Mouse (Mus musculus): ENCODE measurements around the gene Lgals3. TPM values are rescaled to one million over a fixed set of nuclear protein-coding genes. Genes with fewer than 3 reads are reported as not detected.
A peak's percentile ranks its signal among the peaks of the same experiment; 100 is the strongest.
"Not testable (repeated sequence)": the region's sequence is repeated elsewhere in the genome, so short reads cannot be mapped to it uniquely, and the experiment has no call there.

Gene Lgals3
- polyA plus RNA-seq (2016; fragmentation: Nextera tagmentation; extraction: Ambion mirVana) = 2.5 and 3.7 TPM in 2 replicates

DNA sequence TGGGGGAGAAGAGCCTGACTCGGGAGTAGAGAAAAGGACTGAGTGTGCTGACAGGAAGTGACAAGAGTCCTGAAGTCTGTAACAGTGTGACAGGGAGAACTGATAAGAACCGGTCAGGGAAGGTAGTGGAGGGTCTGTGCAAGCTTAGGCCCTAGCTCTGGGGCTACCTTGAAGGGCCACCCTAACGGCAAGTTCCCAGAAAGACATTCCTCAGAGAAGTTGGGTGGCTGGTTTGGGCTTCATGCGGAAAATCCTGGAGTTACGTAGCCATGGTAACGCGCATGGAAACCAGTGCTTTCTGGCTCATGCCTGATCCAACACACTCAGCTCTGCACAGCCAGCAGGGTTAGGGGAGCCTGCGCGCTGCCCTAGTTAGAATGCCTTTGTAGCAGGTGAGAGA, at the start of gene Lgals3:
Lgals3 (plus strand) TSS at position 291 of the 400 bp plus-strand sequence.
- Histone ChIP-seq H3K36me3 (no peaks in the 10 kb centered on the region), H3K9me3 (no peaks in the 10 kb centered on the region), H3K4me3 (no peak within 1 kb of the TSS), H3K27me3 (no peaks in the 10 kb centered on the region), H3K9ac (no peak within 1 kb of the TSS), H3K4me1 (0 out of 2 replicates have a peak, but pooled peaks cover 11% of the 10 kb centered on the region), H3K4me2 (replicated peaks) (0 out of 2 replicates have a peak within 1 kb of the TSS, but pooled peaks have one; percentile 2), H3K27ac (no peak within 1 kb of the TSS)
- 46% methylated on average over 9 of the region's 9 CpGs for WGBS
- ATAC-seq (ENCODE audit: insufficient number of reproducible peaks, insufficient read depth, low FRiP score, low TSS enrichment) = peak; percentile 80

DNA sequence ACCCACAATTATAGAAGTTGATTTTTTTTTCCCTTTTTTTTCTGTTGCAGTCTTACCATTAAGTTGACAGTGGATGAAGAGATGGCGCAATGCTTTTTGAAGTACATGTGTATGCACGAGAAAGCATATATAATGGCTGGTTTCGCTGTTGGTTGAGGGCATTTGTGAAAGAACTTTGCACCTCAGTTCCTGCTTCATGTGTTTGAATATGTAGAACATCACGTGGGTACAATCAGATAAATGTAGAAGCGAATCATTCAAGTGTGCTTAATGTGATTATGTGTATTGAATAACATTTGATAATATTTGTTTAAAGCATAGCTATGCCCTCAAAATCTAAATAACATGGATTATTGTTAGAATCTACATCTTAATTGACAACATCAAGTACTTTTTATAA, 48.2 kb upstream of the Lgals3 start:
- Histone ChIP-seq H3K9ac (no peak overlapping the region), H3K4me1 (no peaks in the 10 kb centered on the region), H3K4me3 (no peak overlapping the region), H3K27me3 (no peaks in the 10 kb centered on the region), H3K27ac (no peak overlapping the region), H3K4me2 (replicated peaks) (no peak overlapping the region), H3K9me3 (no peaks in the 10 kb centered on the region), H3K36me3 (peaks cover 45% of the 10 kb centered on the region)
- whole genome bisulfite sequencing = 91% methylated on average over 5 of the region's 5 CpGs
- ATAC-seq (ENCODE audit: insufficient number of reproducible peaks, insufficient read depth, low FRiP score, low TSS enrichment) = no peak

DNA sequence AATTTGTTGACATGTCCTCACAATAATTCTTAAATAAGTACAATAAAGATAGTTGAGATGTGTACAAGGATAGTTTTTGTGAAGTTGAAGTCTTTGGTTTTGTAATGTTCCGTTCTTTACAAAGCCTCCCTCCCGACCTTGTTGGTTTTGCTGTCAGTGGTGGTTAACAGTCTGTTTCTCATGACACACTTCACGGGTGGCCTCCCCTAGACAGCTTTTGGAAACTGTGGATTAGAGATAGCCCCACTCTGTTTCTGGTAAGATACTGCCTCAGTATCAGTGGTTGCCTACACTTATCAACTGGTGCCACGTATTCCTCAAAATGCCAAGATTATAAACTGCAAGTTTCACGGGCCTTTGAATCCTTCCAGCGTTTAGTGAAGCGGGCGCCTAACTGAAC, 46.0 kb upstream of the Lgals3 start:
- H3K27me3 ChIP-seq; H3K4me1 ChIP-seq; ATAC-seq (ENCODE audit: insufficient number of reproducible peaks, insufficient read depth, low FRiP score, low TSS enrichment); H3K9ac ChIP-seq; H3K4me3 ChIP-seq; H3K27ac ChIP-seq; H3K9me3 ChIP-seq; H3K4me2 ChIP-seq (replicated peaks): not testable (repeated sequence)
- H3K36me3 ChIP-seq = peaks cover 37% of the 10 kb centered on the region
- WGBS = 90% methylated on average over 7 of the region's 8 CpGs

DNA sequence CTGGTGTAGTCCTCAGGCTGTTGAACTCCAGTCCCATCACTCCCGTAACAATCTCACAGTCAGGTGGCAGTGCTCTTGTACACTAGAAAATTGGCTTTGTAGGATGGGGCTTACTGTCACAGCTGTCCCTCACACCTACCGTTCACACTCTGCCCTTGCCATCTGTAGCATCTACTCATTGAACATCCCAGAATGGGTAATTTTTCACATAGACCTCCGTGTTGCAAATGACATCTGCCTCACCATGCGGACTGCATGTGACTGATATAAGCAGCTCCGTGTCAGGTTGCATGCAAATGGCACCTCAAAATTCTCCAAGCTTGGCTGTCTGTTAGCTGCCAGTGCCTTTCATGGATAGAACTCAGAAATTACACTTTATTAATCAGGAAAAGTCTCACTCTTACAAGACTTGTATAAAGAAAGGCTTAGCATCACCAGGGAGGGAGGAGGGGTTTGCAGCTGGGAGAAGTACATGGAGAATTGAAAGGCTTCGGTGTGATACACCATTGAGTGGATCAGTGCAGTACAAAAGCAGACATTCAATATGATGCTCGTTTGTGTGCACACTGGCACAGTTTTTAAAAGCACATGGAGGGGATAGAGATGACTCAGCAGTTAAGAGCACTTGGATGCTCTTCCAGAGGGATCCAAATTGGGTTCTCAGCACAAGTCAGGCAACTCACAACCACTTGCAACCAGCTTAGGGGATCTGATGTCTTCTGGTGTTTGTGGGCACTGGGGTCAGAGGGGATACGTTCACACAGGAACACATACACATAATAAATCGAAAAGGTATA, 41.4 kb upstream of the Lgals3 start:
- Histone ChIP-seq H3K4me2 (replicated peaks) (no peak overlapping the region), H3K9ac (no peak overlapping the region), H3K4me3 (no peak overlapping the region), H3K36me3 (peaks cover 16% of the 10 kb centered on the region), H3K27ac (no peak overlapping the region), H3K27me3 (no peaks in the 10 kb centered on the region), H3K9me3 (no peaks in the 10 kb centered on the region), H3K4me1 (no peaks in the 10 kb centered on the region)
- no peak for ATAC-seq (ENCODE audit: insufficient number of reproducible peaks, insufficient read depth, low FRiP score, low TSS enrichment)
- 87% methylated on average over 9 of the region's 9 CpGs for WGBS

DNA sequence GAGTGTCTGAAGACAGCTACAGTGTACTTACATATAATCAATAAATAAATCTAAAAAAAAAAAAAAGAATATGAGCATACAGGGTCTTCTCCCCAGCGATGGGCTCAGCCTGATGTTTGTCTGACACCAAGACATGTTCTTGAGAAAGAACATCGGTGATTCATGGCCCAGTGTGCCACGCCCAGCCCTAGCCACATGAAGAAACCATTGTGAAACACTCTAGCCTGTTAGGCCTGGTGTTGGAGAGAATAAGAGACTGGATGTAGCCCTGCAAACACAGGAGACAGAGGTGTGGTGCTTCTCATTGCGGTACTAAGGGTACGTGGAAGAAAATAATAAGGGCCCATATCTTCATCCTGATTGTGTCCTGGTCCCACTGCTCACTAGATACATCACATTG, 40.2 kb upstream of the Lgals3 start:
- H3K36me3 ChIP-seq = peaks cover 14% of the 10 kb centered on the region
- peaks cover 7% of the 10 kb centered on the region; the same call in 1 of the 2 replicates for H3K4me1 ChIP-seq
- WGBS = 93% methylated on average over 5 of the region's 5 CpGs

DNA sequence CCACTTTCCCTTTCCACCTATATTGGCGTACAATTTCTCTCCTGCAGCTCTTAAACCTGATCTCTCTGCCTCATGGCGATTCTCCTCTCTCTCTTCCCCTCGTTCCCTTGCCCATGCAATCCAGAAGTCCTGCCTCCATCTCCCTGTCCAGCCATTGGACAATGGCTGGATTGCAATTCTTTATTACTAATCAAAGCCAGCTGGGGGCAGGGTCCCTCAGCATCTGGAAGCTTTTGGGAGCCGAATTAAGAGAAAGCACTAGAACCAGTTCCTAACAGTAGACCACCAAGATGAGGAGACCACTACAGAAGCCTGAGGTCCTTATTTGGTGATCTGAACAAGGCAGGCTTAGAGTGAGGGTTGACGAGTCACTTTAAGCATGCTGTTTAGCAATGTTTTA, 35.6 kb upstream of the Lgals3 start:
- WGBS = 40% methylated on average over 5 of the region's 5 CpGs
- Histone ChIP-seq H3K4me2 (replicated peaks) (no peak overlapping the region), H3K27ac (no peak overlapping the region), H3K4me3 (no peak overlapping the region), H3K9ac (no peak overlapping the region), H3K36me3 (no peaks in the 10 kb centered on the region), H3K9me3 (no peaks in the 10 kb centered on the region), H3K4me1 (peaks cover 8% of the 10 kb centered on the region; the same call in 1 of the 2 replicates), H3K27me3 (no peaks in the 10 kb centered on the region)
- ATAC-seq (ENCODE audit: insufficient number of reproducible peaks, insufficient read depth, low FRiP score, low TSS enrichment) = no peak

More for the DNA sequence above, 40.2 kb upstream of the Lgals3 start:
- no peaks in the 10 kb centered on the region for H3K9me3 ChIP-seq
- no peak overlapping the region for H3K4me2 ChIP-seq (replicated peaks)
- H3K27me3 ChIP-seq = no peaks in the 10 kb centered on the region
- no peak overlapping the region for H3K27ac ChIP-seq
- H3K4me3 ChIP-seq = no peak overlapping the region
- H3K9ac ChIP-seq = no peak overlapping the region
- no peak for ATAC-seq (ENCODE audit: insufficient number of reproducible peaks, insufficient read depth, low FRiP score, low TSS enrichment)

DNA sequence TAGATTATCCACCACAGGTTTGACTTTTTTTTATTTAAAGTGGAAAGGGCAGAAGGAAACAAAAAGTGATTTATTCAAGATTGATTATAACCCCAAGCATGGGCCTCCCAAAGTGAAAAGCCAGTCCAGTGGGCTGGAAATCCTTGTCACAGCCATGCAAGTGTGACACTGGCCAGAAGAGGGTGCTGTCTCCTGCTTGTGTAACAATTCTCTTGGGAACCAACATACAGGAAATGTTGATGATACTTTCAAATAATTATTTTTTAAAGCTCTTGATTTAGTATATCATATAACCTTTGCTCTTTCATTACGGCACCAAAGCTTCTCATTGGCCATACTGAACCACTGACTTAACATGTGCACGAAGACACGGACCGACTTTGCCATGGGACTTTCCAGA, 32.7 kb upstream of the Lgals3 start:
- 79% methylated on average over 4 of the region's 4 CpGs for WGBS
- ATAC-seq (ENCODE audit: insufficient number of reproducible peaks, insufficient read depth, low FRiP score, low TSS enrichment) = no peak

DNA sequence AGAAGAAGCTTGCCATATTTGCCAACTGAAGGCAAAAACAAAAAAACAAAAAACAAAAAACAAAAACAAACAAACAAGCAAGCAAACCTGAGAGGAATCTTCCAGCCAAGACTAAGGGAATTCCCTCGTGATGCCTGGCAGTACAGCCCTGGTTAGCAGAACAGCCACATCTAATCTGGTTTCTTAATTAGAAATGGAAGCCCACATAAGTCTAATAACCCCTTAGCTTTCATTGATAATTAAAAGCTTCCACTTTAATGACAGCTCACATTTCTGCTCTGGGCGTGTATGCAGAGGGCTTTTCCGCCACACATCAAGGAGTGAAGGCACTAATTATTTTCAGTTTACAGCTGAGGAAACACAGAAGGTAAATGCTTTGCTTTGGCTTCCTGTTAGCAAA, 32.3 kb upstream of the Lgals3 start:
- WGBS = 53% methylated on average over 3 of the region's 3 CpGs

More for the DNA sequence above, 32.7 kb upstream of the Lgals3 start:
- Histone ChIP-seq H3K9me3 (no peaks in the 10 kb centered on the region), H3K36me3 (no peaks in the 10 kb centered on the region), H3K4me1 (peaks cover 8% of the 10 kb centered on the region; the same call in 1 of the 2 replicates), H3K27me3 (no peaks in the 10 kb centered on the region), H3K4me3 (no peak overlapping the region), H3K4me2 (replicated peaks) (no peak overlapping the region), H3K27ac (no peak overlapping the region), H3K9ac (no peak overlapping the region)

DNA sequence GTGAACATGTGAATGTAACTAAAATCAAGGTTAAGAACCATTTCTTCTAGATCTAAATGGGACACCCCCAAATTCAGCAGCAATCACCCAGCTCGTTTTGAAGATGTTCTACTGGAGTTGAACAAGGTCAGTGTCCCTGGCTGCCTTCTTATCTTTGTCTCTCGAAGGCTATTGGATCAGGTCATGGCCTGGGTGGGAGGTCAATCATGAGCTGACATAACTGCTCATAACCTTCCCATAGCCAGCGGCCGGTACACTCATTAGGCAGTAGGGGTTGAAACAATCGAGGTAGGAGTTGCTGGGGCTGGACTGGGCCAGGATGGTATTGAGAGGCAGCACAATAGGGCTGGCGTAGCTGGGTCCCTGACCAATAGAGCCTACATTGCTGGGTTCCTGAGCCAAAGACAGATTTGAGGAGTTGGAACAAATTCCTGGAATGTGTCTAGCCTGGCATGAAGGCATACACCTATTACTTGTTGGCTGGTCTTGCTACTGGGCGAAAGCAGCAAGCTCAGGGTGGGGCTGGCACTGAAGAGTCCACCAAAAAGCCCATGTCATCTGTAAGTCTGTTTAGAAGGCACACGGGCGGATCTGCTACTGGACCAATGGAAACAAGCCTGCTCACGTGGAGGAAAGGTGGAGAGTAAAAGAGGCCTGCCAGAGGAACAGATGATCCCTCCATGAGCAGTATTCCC, 27.2 kb upstream of the Lgals3 start:
- no peak overlapping the region for H3K4me2 ChIP-seq (replicated peaks)
- H3K36me3 ChIP-seq = no peaks in the 10 kb centered on the region
- no peaks in the 10 kb centered on the region for H3K4me1 ChIP-seq
- no peak overlapping the region for H3K9ac ChIP-seq
- H3K9me3 ChIP-seq = no peaks in the 10 kb centered on the region
- WGBS = 84% methylated on average over 10 of the region's 10 CpGs
- H3K27me3 ChIP-seq = no peaks in the 10 kb centered on the region
- H3K4me3 ChIP-seq = no peak overlapping the region
- H3K27ac ChIP-seq = no peak overlapping the region
- no peak for ATAC-seq (ENCODE audit: insufficient number of reproducible peaks, insufficient read depth, low FRiP score, low TSS enrichment)

More for the DNA sequence above, 32.3 kb upstream of the Lgals3 start:
- H3K9ac ChIP-seq = no peak overlapping the region
- no peak overlapping the region for H3K4me3 ChIP-seq
- no peak for ATAC-seq (ENCODE audit: insufficient number of reproducible peaks, insufficient read depth, low FRiP score, low TSS enrichment)
- H3K27ac ChIP-seq = no peak overlapping the region
- H3K36me3 ChIP-seq = no peaks in the 10 kb centered on the region
- H3K27me3 ChIP-seq = no peaks in the 10 kb centered on the region
- no peaks in the 10 kb centered on the region for H3K9me3 ChIP-seq
- no peak overlapping the region for H3K4me2 ChIP-seq (replicated peaks)
- peaks cover 8% of the 10 kb centered on the region; the same call in 1 of the 2 replicates for H3K4me1 ChIP-seq

DNA sequence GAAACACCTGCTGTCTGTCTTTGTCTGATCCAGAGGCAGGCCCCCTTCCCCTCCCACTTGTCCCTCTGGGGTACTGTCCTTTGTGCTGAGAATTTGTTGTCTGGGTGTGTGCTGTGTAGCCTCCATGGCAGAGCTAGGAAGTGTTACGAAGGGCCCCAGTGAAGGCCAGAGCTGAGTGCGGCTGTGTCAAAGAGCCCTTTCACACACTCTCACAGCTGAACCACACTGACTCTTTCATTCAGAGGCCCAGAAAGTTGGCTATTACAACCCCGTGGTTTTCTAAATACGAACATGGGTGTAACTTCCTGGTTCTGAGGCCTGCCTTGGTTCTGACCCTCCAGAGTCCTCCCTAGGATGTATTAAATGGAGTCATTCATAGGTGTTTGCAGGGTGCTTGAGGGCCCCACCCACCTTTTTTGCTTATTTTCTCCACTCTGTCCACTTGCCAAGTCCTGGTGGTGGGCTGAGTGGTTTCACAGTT, 25.7 kb upstream of the Lgals3 start:
- Histone ChIP-seq H3K36me3 (no peaks in the 10 kb centered on the region), H3K27ac (no peak overlapping the region), H3K27me3 (no peaks in the 10 kb centered on the region), H3K9me3 (no peaks in the 10 kb centered on the region), H3K9ac (no peak overlapping the region), H3K4me3 (no peak overlapping the region), H3K4me1 (no peaks in the 10 kb centered on the region), H3K4me2 (replicated peaks) (no peak overlapping the region)
- WGBS = 60% methylated on average over 4 of the region's 4 CpGs
- ATAC-seq (ENCODE audit: insufficient number of reproducible peaks, insufficient read depth, low FRiP score, low TSS enrichment) = no peak

DNA sequence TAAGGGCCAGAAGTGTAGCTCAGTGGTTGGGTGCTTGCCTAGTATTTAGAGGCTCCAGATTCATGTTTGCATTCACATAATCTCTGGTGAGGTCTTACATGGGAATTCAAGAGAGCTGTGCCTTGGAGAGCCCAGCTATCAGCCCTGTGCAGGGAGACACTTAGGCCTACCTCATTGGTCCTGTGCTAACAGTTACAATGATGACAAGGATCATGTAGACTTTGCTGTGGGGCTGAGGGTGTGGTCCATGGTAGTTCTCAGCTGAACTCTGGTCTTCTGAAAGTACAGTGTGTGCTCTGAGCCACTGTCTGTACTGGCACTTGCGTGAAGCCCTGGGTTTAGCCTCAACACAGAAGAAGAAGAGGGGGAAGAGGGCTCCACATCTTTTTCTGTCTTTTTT, 20.8 kb upstream of the Lgals3 start:
- 94% methylated on average over 1 of the region's 1 CpGs for WGBS

DNA sequence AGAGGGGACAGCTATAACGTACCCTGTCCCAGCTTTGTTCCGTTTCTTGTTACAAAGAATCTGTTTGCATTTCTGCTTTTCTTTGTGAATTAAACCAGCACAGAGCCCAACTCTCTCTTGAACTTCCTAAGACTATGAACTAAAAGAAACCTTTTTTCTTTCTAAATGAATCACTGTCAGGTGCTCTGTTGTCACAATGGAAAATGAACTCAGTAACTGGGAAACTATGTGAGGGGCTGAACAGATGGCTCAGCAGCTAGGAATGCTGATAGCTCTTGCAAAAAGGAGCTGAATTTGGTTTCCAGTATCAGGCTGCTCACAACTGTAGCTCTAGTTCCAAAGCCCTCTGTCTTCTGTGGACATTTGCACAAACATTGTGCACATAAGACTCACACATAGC, 16.6 kb upstream of the Lgals3 start:
- H3K4me2 ChIP-seq (replicated peaks) = no peak overlapping the region
- H3K36me3 ChIP-seq = no peaks in the 10 kb centered on the region
- ATAC-seq (ENCODE audit: insufficient number of reproducible peaks, insufficient read depth, low FRiP score, low TSS enrichment) = no peak
- H3K9ac ChIP-seq = no peak overlapping the region
- H3K27ac ChIP-seq = no peak overlapping the region
- no peaks in the 10 kb centered on the region for H3K4me1 ChIP-seq
- H3K4me3 ChIP-seq = no peak overlapping the region
- 91% methylated on average over 2 of the region's 2 CpGs for WGBS
- H3K9me3 ChIP-seq = no peaks in the 10 kb centered on the region
- no peaks in the 10 kb centered on the region for H3K27me3 ChIP-seq

More for the DNA sequence above, 20.8 kb upstream of the Lgals3 start:
- no peak overlapping the region for H3K27ac ChIP-seq
- no peaks in the 10 kb centered on the region for H3K9me3 ChIP-seq
- no peaks in the 10 kb centered on the region for H3K4me1 ChIP-seq
- H3K4me3 ChIP-seq = no peak overlapping the region
- H3K36me3 ChIP-seq = no peaks in the 10 kb centered on the region
- no peaks in the 10 kb centered on the region for H3K27me3 ChIP-seq
- no peak overlapping the region for H3K9ac ChIP-seq
- H3K4me2 ChIP-seq (replicated peaks) = no peak overlapping the region
- ATAC-seq (ENCODE audit: insufficient number of reproducible peaks, insufficient read depth, low FRiP score, low TSS enrichment) = no peak

Data from embryonic facial prominence, embryonic 12.5 days (tissue).